Mouse (Mus musculus) natural killer cell, adult 2 months (primary cell): Measurements from ENCODE around the gene Xk.
"Not testable (repeated sequence)": the region's sequence is repeated elsewhere in the genome, so short reads cannot be mapped to it uniquely, and the experiment has no call there.

Experiments used
- DNase-seq, 2 experiments: peaks; one replicate each; pipeline ENCODE4 v3.0.0; 2022; ENCODE audit warnings: low spot score in 2 of 2

The Xk gene

GRCm38 (mm10) chrX:9272460-9273361 is at the start of gene Xk:
Gene Xk, plus strand, starts transcription at chrX:9272756.
- peak; percentile 34 to 50 for DNase-seq

GRCm38 (mm10) chrX:9227105-9227504 is 45.5 kb upstream of the Xk start:
- no peak for DNase-seq

GRCm38 (mm10) chrX:9240737-9241591 is 31.6 kb upstream of the Xk start:
- no peak for DNase-seq

GRCm38 (mm10) chrX:9243381-9243864 is 29.1 kb upstream of the Xk start:
- no peak for DNase-seq

- DNase-seq: no peak
Measured at GRCm38 (mm10) chrX:9244603-9245336, 27.8 kb upstream of the Xk start.

GRCm38 (mm10) chrX:9248911-9249310 is 23.6 kb upstream of the Xk start:
- no peak for DNase-seq

GRCm38 (mm10) chrX:9253990-9254389 is 18.6 kb upstream of the Xk start:
- no peak for DNase-seq

- DNase-seq: no peak
Measured at GRCm38 (mm10) chrX:9254901-9255300, 17.7 kb upstream of the Xk start.

- DNase-seq: no peak
Measured at GRCm38 (mm10) chrX:9256766-9257165, 15.8 kb upstream of the Xk start, which contains the start of gene Gm14862. Gene Gm14862, minus strand, starts transcription at chrX:9256899.

GRCm38 (mm10) chrX:9257831-9258230 is 14.7 kb upstream of the Xk start:
- no peak for DNase-seq

GRCm38 (mm10) chrX:9259267-9259666 is 13.3 kb upstream of the Xk start:
- DNase-seq: no peak

- no peak for DNase-seq
Measured at GRCm38 (mm10) chrX:9271112-9271511, 1.4 kb upstream of the Xk start.

GRCm38 (mm10) chrX:9271947-9272459 is 553 bp upstream of the Xk start:
- no peak for DNase-seq

GRCm38 (mm10) chrX:9273377-9274002 is 934 bp downstream of the Xk start:
- no peak for DNase-seq

- no peak for DNase-seq
Measured at GRCm38 (mm10) chrX:9274321-9274720, 1.8 kb downstream of the Xk start.

- DNase-seq: not testable (repeated sequence)
Measured at GRCm38 (mm10) chrX:9283464-9283863, 10.9 kb downstream of the Xk start, which contains the start of gene H2al1m. Gene H2al1m, plus strand, starts transcription at chrX:9283764.

- not testable (repeated sequence) for DNase-seq
Measured at GRCm38 (mm10) chrX:9293140-9293829, 20.7 kb downstream of the Xk start.

GRCm38 (mm10) chrX:9298413-9298864 is 25.9 kb downstream of the Xk start:
- DNase-seq: no peak

GRCm38 (mm10) chrX:9302791-9303190 is 30.2 kb downstream of the Xk start:
- DNase-seq: no peak

- DNase-seq: no peak
Measured at GRCm38 (mm10) chrX:9303455-9303854, 30.9 kb downstream of the Xk start.
